Mouse (Mus musculus): Measurements from ENCODE around the gene Cttn.

Cttn gene

GRCm38 (mm10) chr7:144449637-144450570, 20.9 kb downstream of the Cttn start:
- no peak for DNase-seq (ENCODE audit: low spot score)

GRCm38 (mm10) chr7:144448186-144448585, 22.6 kb downstream of the Cttn start:
- DNase-seq (ENCODE audit: low spot score) = no peak

- no peak for DNase-seq (ENCODE audit: low spot score)
Measured at GRCm38 (mm10) chr7:144447146-144447545, 23.7 kb downstream of the Cttn start.

- no peak for DNase-seq (ENCODE audit: low spot score)
Measured at GRCm38 (mm10) chr7:144444788-144445187, 26.0 kb downstream of the Cttn start.

GRCm38 (mm10) chr7:144441976-144442375, 28.8 kb downstream of the Cttn start:
- DNase-seq (ENCODE audit: low spot score) = no peak

- no peak for DNase-seq (ENCODE audit: low spot score)
Measured at GRCm38 (mm10) chr7:144441466-144441865, 29.3 kb downstream of the Cttn start.

- DNase-seq (ENCODE audit: low spot score) = no peak
Measured at GRCm38 (mm10) chr7:144438811-144439210, 32.0 kb downstream of the Cttn start.

GRCm38 (mm10) chr7:144432920-144433319, 37.9 kb downstream of the Cttn start:
- no peak for DNase-seq (ENCODE audit: low spot score)

- DNase-seq (ENCODE audit: low spot score) = no peak
Measured at GRCm38 (mm10) chr7:144427460-144427859, 43.3 kb downstream of the Cttn start.

GRCm38 (mm10) chr7:144426594-144426993, 44.2 kb downstream of the Cttn start:
- no peak for DNase-seq (ENCODE audit: low spot score)

GRCm38 (mm10) chr7:144425953-144426352, 44.9 kb downstream of the Cttn start:
- DNase-seq (ENCODE audit: low spot score) = peak; percentile 28

GRCm38 (mm10) chr7:144421478-144421877, 49.3 kb downstream of the Cttn start:
- DNase-seq (ENCODE audit: low spot score) = no peak

GRCm38 (mm10) chr7:144420552-144420951, 50.3 kb downstream of the Cttn start:
- no peak for DNase-seq (ENCODE audit: low spot score)

- no peak for DNase-seq (ENCODE audit: low spot score)
Measured at GRCm38 (mm10) chr7:144417644-144418343, 53.0 kb downstream of the Cttn start.

- DNase-seq (ENCODE audit: low spot score) = no peak
Measured at GRCm38 (mm10) chr7:144417234-144417633, 53.6 kb downstream of the Cttn start.

- DNase-seq (ENCODE audit: low spot score) = no peak
Measured at GRCm38 (mm10) chr7:144415795-144416194, 55.0 kb downstream of the Cttn start.

GRCm38 (mm10) chr7:144414632-144415031, 56.2 kb downstream of the Cttn start:
- DNase-seq (ENCODE audit: low spot score) = no peak

GRCm38 (mm10) chr7:144411967-144412906, 58.6 kb downstream of the Cttn start:
- no peak for DNase-seq (ENCODE audit: low spot score)

GRCm38 (mm10) chr7:144409682-144410081, 61.1 kb downstream of the Cttn start:
- no peak for DNase-seq (ENCODE audit: low spot score)

- DNase-seq (ENCODE audit: low spot score) = no peak
Measured at GRCm38 (mm10) chr7:144408464-144409000, 62.3 kb downstream of the Cttn start.

GRCm38 (mm10) chr7:144407675-144408074, 63.1 kb downstream of the Cttn start:
- no peak for DNase-seq (ENCODE audit: low spot score)

- no peak for DNase-seq (ENCODE audit: low spot score)
Measured at GRCm38 (mm10) chr7:144402492-144402891, 68.3 kb downstream of the Cttn start.

Measured in c-Kit-positive CD71-positive TER-119-positive erythroid progenitor cells, embryonic 14.5 days (primary cell).